Mouse (Mus musculus): ENCODE measurements around the gene Irgc1.
"Not testable (repeated sequence)": the region's sequence is repeated elsewhere in the genome, so short reads cannot be mapped to it uniquely, and the experiment has no call there.

The Irgc1 gene

GRCm38 (mm10) chr7:24431713-24432112, 20.4 kb downstream of the Irgc1 start:
- no peak for DNase-seq

- no peak for DNase-seq
Measured at GRCm38 (mm10) chr7:24430551-24431345, 21.3 kb downstream of the Irgc1 start.

- peak in 1 of 2 experiments; percentile 22 for DNase-seq
Measured at GRCm38 (mm10) chr7:24429413-24430112, 22.5 kb downstream of the Irgc1 start.

GRCm38 (mm10) chr7:24428725-24429124, 23.4 kb downstream of the Irgc1 start:
- no peak for DNase-seq

- no peak for DNase-seq
Measured at GRCm38 (mm10) chr7:24427168-24427567, 24.9 kb downstream of the Irgc1 start.

GRCm38 (mm10) chr7:24425919-24426318, 26.2 kb downstream of the Irgc1 start:
- no peak for DNase-seq

GRCm38 (mm10) chr7:24423956-24424732, 28.0 kb downstream of the Irgc1 start:
- peak; percentile 37 to 47 for DNase-seq

- DNase-seq: no peak
Measured at GRCm38 (mm10) chr7:24423107-24423763, 28.9 kb downstream of the Irgc1 start.

GRCm38 (mm10) chr7:24422251-24422650, 29.8 kb downstream of the Irgc1 start:
- peak; percentile 30 to 52 for DNase-seq

GRCm38 (mm10) chr7:24421648-24422047, 30.4 kb downstream of the Irgc1 start:
- DNase-seq: no peak

GRCm38 (mm10) chr7:24419579-24419978, 32.5 kb downstream of the Irgc1 start:
- DNase-seq: no peak

- DNase-seq: no peak
Measured at GRCm38 (mm10) chr7:24415261-24415660, 36.8 kb downstream of the Irgc1 start.

- DNase-seq: no peak
Measured at GRCm38 (mm10) chr7:24413630-24414029, 38.5 kb downstream of the Irgc1 start.

GRCm38 (mm10) chr7:24410831-24411230, 41.3 kb downstream of the Irgc1 start:
- no peak for DNase-seq

- DNase-seq: peak in 1 of 2 experiments; percentile 13
Measured at GRCm38 (mm10) chr7:24410123-24410522, 42.0 kb downstream of the Irgc1 start.

GRCm38 (mm10) chr7:24408186-24408585, 43.9 kb downstream of the Irgc1 start:
- no peak for DNase-seq

- DNase-seq: peak; percentile 81 to 84
Measured at GRCm38 (mm10) chr7:24406528-24407344, 45.4 kb downstream of the Irgc1 start.

GRCm38 (mm10) chr7:24405649-24406048, 46.4 kb downstream of the Irgc1 start:
- DNase-seq: no peak

GRCm38 (mm10) chr7:24402851-24403250, 49.2 kb downstream of the Irgc1 start:
- DNase-seq: no peak

GRCm38 (mm10) chr7:24400489-24400888, 51.6 kb downstream of the Irgc1 start:
- not testable (repeated sequence) for DNase-seq

GRCm38 (mm10) chr7:24400082-24400452, 52.0 kb downstream of the Irgc1 start:
- DNase-seq: no peak
